Mouse (Mus musculus): ENCODE data around the gene Gosr2. TPM values are rescaled to one million over a fixed set of nuclear protein-coding genes. Genes with fewer than 3 reads are reported as not detected.

Gosr2 gene
- 10 to 100 TPM; 36.4 to 47.4 (median 42.7) TPM for total RNA-seq (2022)

DNA sequence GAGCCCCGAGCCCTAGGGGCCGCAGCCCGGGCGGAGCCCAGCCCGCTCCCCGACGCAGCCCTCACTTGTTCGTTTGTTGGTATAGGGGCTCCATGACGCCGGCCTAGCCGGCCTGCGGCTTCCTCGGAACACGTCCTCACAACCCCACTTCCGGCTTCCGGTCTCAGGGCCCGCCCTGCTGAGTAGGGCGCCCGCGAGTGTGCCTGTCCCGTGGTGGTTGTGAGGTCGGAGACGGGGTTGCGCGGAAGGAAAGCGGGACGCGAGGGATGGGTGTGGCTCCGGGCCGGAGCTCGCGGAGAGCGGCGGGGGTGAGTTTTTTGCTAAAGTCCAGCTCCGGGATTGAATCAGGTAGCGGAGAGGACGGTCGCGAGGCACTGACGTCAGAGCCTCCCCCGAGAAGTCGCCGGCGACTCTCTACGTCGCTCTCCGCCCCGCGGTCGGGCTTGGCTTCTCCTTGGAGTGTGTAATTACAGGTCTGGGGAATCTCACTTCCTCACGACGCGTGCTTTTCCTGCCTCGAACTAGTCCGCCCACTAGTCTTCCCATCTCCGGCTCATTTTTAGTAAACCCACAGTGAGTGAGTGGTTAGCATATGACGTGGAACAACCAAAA lies at the start of gene Gosr2:
Gene Gosr2, minus strand, starts transcription at position 334 of the 612 bp plus-strand sequence.
- DNase-seq (ENCODE audit: low spot score in 2 of 2) = peak; percentile 81 to 82

DNA sequence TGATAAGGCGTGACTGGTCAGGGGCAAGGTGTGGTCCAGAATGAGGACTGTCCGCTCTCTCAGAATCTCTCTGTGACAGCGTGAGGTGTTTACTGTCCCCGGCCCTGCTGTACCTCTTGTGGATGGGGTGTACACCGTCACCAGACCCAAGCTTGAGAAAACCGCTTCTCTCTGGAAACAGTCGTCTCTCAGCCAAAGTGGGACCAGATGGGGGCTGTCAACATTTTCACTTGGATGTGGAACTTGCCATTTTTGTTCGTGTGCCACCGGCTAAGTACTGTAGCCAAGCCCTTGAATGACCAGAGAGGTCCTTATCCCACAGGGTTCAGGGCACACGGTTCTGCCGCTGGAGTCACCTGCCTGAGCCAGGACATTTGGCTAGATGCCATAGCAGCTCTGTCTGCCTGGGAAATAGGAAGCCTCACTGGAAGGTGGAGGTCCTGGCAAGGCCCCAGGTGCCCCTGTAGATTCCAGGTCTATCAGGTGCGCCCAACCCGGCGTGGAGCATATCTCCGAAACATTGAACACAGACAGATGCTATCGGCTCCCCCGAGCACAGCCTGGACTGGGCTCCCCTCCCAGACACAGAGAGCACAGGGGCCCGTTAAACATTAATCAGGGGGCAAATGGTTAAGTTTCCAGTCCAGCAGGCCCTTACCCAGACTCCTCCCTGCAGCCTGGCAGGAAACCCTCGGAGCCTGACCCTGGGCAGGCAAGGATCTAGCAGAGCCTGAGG lies 37.5 kb upstream of the Gosr2 start:
- no peak for DNase-seq (ENCODE audit: low spot score in 2 of 2)

DNA sequence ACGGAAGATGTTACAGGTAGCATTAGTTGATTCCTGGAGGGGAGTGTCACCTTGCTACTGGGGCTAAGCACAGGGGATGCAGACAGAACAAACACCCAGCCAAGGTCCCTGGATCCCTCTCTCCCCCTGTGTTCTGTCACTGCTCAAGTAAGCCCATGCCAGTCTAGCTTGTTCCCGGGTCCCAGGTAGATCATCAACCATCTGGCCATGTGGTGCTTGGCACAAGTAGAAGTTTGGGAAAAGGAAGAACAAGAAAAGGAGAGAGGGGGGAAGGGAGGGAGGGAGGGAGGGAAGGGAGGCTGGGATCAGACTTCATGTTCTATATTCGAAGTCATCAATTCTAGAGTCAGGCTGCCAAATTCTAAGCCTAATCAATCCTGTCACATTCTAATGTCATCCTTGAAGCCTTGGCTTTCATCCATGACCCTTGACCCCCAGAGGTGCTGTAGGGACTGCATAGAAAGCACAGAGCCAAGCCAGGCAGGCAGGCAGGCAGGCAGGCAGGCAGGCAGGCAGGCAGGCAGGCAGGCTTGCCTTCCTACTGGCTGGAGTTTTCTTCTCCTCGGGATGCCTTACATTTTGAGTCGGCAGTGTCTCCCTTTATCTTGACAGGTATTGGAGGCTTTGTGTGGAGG lies 36.8 kb upstream of the Gosr2 start:
- no peak for DNase-seq (ENCODE audit: low spot score in 2 of 2)

DNA sequence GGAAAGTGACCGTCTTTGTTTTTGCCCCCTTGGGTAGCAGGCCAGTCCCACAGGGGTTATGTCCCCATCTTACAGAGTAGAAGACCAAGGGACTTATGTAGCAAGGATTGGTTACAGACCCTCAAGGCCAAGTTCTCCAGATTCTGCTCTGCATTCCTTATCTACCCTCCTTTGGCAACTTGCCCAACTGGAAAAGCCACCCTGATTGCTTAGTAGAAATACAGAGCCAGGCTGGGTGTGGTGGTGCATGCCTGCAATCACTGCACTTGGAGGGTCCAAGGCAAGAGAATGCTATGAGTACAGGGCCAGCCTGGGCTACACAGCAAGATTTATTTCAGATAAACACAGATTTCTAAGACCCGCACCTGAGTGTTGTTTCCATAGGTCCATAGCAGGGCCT lies 36.3 kb upstream of the Gosr2 start:
- no peak for DNase-seq (ENCODE audit: low spot score in 2 of 2)

DNA sequence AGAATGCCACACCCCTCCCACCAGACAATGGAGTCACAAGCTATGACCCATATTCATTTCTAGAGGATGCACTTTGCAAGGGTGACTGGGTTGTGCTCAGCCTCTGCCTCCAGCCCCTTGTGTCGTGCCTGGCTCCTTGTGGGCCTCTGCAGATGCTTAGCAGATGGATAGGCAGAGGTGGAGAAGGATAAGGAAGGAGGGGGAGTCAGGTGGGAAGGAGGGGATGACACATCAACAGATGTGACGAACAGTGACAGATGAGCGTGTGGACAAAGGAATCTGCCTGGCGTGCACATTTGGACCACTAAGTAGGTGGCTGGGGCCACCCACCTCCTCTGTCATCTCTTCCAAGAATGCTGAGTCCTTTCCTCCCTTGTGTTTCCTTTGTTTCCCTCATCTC lies 35.4 kb upstream of the Gosr2 start:
- no peak for DNase-seq (ENCODE audit: low spot score in 2 of 2)

DNA sequence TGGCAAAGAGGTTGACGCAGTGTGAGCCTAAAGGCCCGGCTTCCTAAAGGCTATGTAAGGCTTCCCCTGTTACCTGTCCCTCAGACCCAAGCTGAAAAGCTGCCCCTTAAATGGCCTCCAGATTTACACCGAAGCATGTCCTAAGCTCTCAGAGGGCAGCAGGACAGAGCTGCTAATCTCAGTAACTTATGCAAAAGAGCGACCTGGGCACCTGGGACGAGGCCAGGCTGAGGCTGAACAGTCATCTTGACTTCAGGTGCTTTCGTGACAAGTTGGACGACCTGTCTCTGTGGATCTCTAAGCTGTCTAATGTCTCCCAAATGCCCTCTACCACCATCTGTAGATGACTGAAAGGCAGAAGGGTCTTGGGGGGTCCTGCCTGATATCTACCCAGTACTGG lies 34.6 kb upstream of the Gosr2 start:
- DNase-seq (ENCODE audit: low spot score in 2 of 2) = no peak

DNA sequence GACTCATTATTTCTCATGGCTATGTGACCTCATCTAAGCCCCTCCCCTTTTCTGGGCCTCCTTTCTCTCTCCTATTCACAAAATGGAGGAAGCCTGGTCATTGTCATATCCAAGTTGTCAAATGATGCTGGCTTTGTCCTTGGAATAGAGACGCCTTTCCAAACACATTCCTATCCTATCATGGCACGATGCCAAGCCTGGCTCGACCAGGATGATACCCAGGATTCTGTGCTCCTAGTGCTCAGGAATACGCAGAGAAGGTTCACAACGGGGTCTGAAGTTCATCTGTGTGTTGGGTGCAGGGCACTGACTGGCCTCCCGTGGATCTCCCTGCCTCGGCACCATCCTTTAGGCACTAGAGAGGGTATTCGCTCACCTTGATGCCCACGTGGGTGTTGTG lies 33.9 kb upstream of the Gosr2 start:
- DNase-seq (ENCODE audit: low spot score in 2 of 2) = no peak

DNA sequence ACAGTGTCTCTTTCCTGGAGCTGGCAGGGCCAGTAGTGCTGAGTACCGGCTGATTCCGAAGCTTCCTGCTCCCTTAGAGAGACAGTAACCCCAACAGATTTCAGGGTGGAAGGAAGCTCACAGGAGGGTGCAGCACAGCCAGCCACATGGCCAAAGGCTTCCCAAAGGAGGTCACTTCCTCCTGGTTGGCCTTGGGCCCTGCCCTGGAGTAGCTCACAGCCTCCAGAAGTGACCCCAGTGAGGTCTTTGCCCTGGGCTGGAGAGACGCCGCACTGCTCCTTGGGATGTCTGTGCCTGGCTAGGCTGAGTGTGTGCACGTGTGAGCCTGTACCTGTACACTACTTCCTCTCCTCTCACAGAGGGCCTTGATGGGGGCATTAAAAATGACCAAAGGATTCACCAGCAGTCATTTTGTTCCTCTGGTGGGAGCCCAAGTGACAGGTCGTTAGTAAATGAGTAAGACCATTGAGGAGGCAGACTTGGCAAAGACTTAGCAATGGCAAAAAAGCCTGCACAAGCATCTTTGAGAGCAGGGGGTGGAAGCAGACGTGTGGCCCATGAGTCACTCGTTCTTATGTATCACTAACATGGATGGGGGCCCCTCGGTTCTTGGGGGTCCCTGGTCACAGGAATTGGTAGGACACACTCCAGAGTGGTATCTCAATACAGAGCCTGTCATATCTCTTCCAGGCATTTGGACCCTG lies 31.7 kb upstream of the Gosr2 start:
- no peak for DNase-seq (ENCODE audit: low spot score in 2 of 2)

DNA sequence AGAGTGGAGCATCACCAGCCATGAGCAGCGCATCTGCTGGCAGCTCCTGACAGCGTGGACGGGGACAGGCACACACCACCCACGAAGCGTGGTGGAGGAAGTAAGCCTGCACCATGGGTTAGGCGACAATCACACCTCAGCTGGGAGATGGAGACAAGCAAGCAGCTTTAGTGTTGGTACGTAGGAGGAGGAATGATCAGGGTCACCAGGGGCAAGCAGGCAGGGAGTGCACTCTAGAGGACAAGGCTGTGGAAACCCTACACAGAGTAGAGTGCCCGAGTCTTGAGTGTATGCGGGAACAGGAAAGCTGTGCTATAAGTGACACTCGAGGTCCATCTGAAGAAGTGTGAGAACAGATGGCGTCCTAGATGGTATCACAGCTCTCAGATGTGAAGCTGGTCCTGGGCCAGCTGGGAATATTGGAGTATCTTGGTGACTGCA lies 26.7 kb upstream of the Gosr2 start:
- DNase-seq (ENCODE audit: low spot score in 2 of 2) = no peak

DNA sequence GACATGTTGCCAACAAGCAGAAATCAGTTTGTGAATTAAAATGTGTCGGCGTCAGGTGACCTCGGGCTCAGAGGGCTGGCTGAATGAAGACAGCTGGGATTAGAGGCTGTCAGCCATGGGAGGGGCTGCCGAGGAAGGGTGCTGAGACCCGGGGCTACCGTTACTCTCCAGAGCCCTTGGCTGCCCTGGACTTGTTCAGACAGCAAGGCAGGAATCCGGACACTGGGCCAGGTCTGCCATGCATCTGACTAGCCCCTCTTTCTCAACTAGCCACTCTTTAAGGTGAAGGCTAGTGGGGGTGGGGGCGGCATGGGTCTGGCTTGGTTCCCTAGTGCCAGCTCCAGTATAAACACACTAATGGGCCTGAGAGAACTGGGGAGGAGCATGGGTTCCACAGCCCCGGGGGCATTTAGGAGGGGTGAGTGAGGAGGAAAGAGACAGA lies 24.4 kb upstream of the Gosr2 start:
- no peak for DNase-seq (ENCODE audit: low spot score in 2 of 2)

DNA sequence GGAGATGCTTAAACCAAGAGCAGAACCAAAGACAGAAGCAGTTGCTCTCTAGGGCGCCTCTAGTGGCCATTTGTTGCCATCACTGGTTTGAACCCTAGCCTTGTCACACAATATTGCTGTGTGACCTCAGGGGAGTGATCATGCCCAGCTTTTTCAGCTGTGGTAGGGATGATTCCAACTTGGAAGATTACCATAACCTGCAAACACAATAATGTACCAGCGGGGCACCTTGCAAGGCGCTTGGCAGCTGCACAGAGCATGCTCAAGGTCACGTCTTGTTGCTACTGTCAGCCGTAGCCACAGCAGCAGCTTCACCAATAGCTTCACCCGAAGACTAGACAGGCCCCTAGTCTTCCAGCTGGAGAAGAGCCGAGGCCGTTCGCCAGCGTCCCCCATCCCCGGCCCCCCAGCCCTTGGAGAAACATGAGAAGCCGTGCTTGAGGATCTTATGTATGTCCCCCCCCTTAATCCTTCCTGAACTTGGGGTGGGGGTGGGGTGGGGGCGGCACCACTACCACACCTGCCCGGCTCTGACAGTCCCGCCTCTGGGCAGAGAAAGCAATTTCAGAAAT lies 23.9 kb upstream of the Gosr2 start:
- DNase-seq (ENCODE audit: low spot score in 2 of 2) = no peak

DNA sequence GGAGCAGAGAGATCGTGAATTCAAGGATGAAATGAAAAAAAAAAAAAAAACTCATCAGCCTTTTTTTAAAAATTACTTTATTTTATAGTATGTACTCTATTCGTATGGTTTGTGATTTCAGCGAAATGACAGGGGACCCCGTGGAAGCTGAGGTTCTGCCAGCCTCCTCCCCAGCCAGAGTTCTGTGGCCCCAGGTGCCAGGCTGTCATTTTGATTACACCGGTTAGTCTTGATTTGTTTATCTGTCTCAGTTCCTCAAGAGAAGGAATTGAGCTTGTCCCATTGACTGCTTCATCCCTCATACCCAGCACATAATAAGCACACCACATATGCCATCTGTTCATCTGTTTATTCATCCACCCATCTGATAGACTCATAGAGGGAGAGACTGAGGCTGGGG lies 21.7 kb upstream of the Gosr2 start:
- DNase-seq (ENCODE audit: low spot score in 2 of 2) = no peak

DNA sequence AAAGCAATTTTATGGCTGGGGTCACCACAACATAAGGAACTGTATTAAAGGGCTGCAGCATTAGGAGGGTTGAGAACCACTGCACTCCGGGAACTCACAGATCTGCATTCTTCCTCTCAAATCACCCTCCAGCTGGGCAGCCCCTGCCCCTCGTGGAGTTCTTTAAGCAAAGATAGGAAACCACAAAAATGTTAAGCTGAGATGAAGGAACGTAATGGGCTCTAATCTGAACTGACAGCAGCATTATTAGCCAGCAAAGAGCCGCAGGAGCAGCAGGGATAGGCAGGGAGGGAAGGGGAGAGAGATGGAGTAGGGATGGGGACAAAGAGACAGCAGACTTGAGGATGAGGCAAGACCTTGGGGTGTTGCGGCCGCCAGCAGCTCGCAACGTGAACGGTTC lies 19.3 kb upstream of the Gosr2 start:
- DNase-seq (ENCODE audit: low spot score in 2 of 2) = no peak

DNA sequence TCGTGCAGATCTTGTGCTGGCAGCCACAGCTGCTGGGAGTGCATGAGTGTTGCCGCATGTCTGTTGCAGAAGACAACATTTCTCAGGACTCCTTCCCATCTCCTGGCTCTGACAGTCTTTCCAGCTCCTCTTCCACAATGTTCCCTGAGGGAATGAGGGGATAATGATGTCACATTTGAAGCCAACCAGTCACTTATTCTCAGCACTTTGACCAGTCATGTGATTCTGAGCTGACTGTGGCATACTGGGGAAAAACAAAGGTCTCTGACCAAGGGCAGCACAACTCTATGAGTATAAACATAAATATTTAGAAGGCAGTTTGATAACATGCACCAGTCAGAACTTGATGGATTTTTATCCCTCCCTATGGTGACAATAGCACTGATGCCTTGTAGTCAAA lies 16.4 kb upstream of the Gosr2 start:
- DNase-seq (ENCODE audit: low spot score in 2 of 2) = no peak

DNA sequence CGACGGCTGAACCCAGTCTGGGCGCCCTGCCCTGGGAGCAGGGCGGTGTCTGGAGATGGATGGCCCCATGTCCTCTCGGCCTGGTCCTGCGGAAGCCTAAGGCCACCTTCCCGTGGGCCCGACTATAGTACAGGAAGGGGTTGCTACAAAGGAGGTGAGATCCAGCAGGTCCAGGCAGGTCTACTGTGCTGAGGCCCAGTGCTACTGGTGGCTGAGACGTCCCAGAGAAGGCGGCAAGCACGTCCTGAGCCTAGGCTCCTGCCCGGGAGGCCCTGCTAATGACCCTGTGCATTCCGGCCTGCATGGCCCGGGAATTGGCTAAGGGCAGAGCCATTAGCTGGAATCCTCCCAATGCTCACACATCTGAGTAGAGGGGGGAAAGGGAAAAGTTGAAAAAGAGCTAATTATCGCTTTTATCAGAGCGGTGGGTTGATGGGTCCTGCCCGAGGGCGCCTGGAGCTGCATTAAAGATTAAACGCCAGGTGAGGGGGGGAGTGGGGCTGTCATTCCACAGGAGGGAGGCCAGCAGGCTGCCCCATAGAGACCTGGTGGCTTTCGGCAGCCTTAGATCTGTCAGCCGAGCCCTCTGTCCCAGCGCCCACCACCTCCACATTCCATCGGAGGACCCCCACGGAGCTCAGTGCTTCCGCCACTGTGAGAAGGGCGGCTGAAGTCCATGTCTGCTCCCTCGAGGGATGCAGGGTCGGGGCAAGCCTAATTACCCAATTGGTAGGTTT lies 14.3 kb upstream of the Gosr2 start:
- DNase-seq (ENCODE audit: low spot score in 2 of 2) = no peak

DNA sequence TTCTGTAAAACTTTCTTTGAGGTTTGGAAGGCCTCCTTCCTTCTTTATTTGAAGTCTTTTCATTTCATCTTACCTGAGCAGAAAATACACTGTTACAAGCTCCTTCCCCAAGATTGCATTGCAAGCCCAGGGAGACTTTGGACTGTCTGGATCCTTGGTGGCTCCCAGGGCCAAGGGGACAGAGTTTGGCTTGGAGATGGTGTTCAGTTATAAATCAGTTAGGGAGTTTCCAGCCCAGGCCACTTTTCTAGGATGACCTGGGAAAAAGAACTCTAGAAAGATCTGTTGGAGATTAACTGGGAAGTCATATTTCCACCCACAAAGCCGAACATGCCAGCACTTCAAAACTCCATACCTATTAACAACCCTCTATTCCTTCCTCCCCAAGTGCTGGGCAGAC lies 12.3 kb upstream of the Gosr2 start:
- DNase-seq (ENCODE audit: low spot score in 2 of 2) = no peak

DNA sequence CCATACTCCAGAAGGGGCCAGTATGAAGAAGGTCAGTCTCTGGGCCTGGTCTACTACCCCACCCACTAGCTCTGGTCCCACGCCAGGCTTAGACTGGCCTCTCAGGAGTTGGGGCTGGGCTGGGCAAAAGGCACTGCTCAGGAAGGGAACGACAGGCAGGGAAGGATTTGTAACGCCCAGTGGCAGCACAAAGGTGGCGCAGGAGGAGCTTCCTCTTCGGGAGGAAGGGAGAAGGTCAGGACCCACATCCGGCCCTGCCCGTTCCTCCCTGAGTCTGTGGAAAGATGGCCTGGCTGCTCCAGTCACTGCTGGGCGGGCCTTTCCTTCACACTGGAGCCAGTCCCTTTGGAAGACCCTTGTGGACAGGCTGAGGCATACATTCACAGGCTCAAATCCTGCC lies 9.3 kb upstream of the Gosr2 start:
- peak in 1 of 2 experiments; percentile 11 for DNase-seq (ENCODE audit: low spot score in 2 of 2)

DNA sequence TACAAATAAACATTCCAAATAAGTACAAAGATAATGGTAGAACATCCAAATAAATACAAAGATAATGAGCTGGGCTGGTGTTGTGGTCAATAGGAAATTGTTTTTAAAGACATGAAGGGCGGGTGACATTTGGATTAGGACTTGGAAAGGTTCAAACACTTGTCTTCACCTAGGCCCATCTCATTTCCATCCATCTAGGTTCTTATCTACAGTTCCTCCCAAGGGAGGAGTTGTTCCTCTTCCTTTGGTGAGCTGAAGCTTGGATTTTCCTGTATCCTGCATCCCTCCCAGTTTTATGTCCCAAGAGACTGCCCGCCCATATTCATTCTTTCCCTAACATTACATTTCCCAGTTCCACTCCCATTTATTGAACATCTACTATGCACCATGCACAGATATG lies 528 bp upstream of the Gosr2 start:
- DNase-seq (ENCODE audit: low spot score in 2 of 2) = no peak

DNA sequence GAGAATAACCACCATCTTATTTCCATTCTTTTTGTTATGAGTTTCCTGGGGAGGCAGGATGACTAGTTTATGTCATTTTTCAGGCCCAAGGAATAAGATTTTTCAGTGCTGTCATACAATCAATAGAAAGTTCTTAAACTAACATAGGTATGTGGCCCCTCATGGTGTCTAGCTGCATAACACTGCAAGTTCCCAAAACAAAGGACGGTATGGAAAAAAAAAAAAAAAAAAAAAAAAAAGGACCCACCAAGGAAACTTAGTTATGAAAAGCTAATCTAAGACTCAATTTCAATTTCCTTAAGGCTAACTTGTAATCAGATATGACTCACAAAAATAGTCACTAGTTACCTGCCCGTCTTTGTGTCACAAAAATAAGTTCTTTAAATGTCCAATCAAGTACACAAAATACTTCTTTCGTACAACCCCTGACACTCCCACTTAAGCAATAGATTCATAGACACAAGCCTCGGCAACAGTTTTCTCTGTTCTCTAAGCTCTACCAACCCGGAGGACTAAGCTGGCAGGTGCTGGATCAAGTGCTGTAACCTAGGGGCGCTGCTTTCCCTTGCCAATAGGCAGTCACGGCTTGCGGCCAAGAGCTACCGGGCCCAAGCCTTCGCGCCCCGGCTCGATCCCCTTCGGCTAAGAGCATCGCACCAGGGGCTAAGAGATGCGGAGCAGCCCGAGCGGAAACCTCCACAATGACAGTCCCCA lies 690 bp downstream of the Gosr2 start:
- no peak for DNase-seq (ENCODE audit: low spot score in 2 of 2)

DNA sequence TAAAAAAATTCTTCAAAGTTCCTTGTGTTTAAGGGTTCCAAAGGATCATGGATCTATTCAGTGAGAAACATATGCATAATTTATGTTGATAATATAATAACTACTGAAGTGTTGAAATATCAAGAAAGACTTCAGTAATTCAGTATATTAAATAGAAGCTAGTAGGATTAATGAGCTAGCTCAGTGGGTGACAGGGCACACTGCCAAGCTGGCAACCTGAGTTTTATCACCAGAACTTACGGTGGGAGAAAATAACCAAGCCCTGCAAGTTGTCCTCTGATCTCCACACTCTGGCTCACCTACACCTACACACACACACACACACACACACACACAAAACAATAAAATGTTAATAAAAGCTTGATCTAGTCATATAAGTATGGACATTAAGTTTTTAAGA lies 4.5 kb downstream of the Gosr2 start:
- DNase-seq (ENCODE audit: low spot score in 2 of 2) = no peak

All from gastrocnemius, adult 8-10 months (tissue).